Mouse (Mus musculus) neural tube, embryonic 11.5 days (tissue): ENCODE measurements around the gene Slc22a6. TPM values are rescaled to one million over a fixed set of nuclear protein-coding genes. Genes with fewer than 3 reads are reported as not detected.

ENCODE experiments used
- polyA plus RNA-seq: library from polyadenylated mRNA; unstranded; fragments of >200 nt; fragmentation: Nextera tagmentation; extraction: Ambion mirVana; gene quantifications from 2 replicates; pipeline ENCODE4 v1.2.1, GENCODE M21; 2014

Slc22a6 gene
- polyA plus RNA-seq, 1 experiment from 2014 or later, result 0.69 TPM

Other genes starting within 250 kb of the Slc22a6 start
- not detected in 2 replicates for gene Slc22a30, start 212.9 kb upstream of the Slc22a6 start, polyA plus RNA-seq
- 0.20 TPM in 1 of 2 replicates, not detected in the other for gene Slc22a8, start 26.8 kb upstream of the Slc22a6 start, polyA plus RNA-seq
- gene Chrm1, start 45.8 kb downstream of the Slc22a6 start, polyA plus RNA-seq, result 0.05 TPM in 2 replicates
- 132 and 135 TPM in 2 replicates for gene Slc3a2, start 105.3 kb downstream of the Slc22a6 start, polyA plus RNA-seq
- gene Wdr74, start 117.8 kb downstream of the Slc22a6 start, polyA plus RNA-seq, result 87.8 and 92.8 TPM in 2 replicates
- 1.4 and 2.1 TPM in 2 replicates for gene 1700092M07Rik, start 122.7 kb downstream of the Slc22a6 start, polyA plus RNA-seq
- gene Stx5a, start 123.4 kb downstream of the Slc22a6 start, polyA plus RNA-seq, result 97.6 and 103 TPM in 2 replicates
- gene Nxf1, start 139.0 kb downstream of the Slc22a6 start, polyA plus RNA-seq, result 243 and 245 TPM in 2 replicates
- 181 and 195 TPM in 2 replicates for gene Tmem223, start 153.0 kb downstream of the Slc22a6 start, polyA plus RNA-seq
- 41.8 and 46.7 TPM in 2 replicates for gene Tmem179b, start 156.4 kb downstream of the Slc22a6 start, polyA plus RNA-seq
- 20.7 and 22.4 TPM in 2 replicates for gene Taf6l, start 168.4 kb downstream of the Slc22a6 start, polyA plus RNA-seq
- gene Polr2g, start 180.5 kb downstream of the Slc22a6 start, polyA plus RNA-seq, result 172 and 182 TPM in 2 replicates
- 6.6 and 7.2 TPM in 2 replicates for gene Zbtb3, start 184.5 kb downstream of the Slc22a6 start, polyA plus RNA-seq
- gene Ttc9c, start 201.3 kb downstream of the Slc22a6 start, polyA plus RNA-seq, result 50.6 and 51.6 TPM in 2 replicates
- 5.7 and 6.1 TPM in 2 replicates for gene Hnrnpul2, start 202.0 kb downstream of the Slc22a6 start, polyA plus RNA-seq
- gene AC129217.1, start 211.7 kb downstream of the Slc22a6 start, polyA plus RNA-seq, result 0.57 TPM in 1 of 2 replicates, not detected in the other
- 54.1 and 55.3 TPM in 2 replicates for gene Bscl2, start 219.4 kb downstream of the Slc22a6 start, polyA plus RNA-seq
- 137 and 151 TPM in 2 replicates for gene Gng3, start 221.2 kb downstream of the Slc22a6 start, polyA plus RNA-seq
- gene Lrrn4cl, start 232.7 kb downstream of the Slc22a6 start, polyA plus RNA-seq, result 0.32 and 0.44 TPM in 2 replicates